Mouse (Mus musculus) C2C12 (cell line): Measurements from ENCODE around the gene Olfr1105. TPM values are rescaled to one million over a fixed set of nuclear protein-coding genes. Genes with fewer than 3 reads are reported as not detected.

Experiments
- H3K27me3 ChIP-seq: one replicate; pipeline ENCODE4 v1.6.1; 2011; ENCODE audit not compliant: control insufficient read depth, insufficient read depth, insufficient read length
- H3K36me3 ChIP-seq: one replicate; pipeline ENCODE4 v1.6.1; 2011; ENCODE audit not compliant: control insufficient read depth, insufficient read depth
- H3K4me3 ChIP-seq: one replicate; pipeline ENCODE4 v1.5.1; 2011; ENCODE audit warnings: mild to moderate bottlenecking, control low read depth; ENCODE audit not compliant: poor library complexity, insufficient read depth, severe bottlenecking
- H3K79me2 ChIP-seq: one replicate; pipeline ENCODE4 v1.6.1; 2011; ENCODE audit not compliant: control insufficient read depth, insufficient read depth
- H3K79me3 ChIP-seq: one replicate; pipeline ENCODE4 v1.6.1; 2011; ENCODE audit warnings: low read depth, control low read depth
- H3ac ChIP-seq: one replicate; pipeline ENCODE3; 2011; ENCODE audit warnings: low read depth; ENCODE audit not compliant: control insufficient read depth, insufficient read length
- CEBPB ChIP-seq: IDR thresholded peaks from one replicate; pipeline ENCODE4 v1.6.1; 2011; ENCODE audit warnings: low read depth, mild to moderate bottlenecking, control low read depth, moderate library complexity
- CTCF ChIP-seq: IDR thresholded peaks from one replicate; pipeline ENCODE4 v1.5.1; 2011; ENCODE audit not compliant: control insufficient read depth, insufficient read depth, insufficient read length
- FOSL1 ChIP-seq: IDR thresholded peaks from one replicate; pipeline ENCODE4 v1.8.0; 2011; ENCODE audit warnings: mild to moderate bottlenecking, low read length; ENCODE audit not compliant: poor library complexity, insufficient read depth, severe bottlenecking
- MAX ChIP-seq: IDR thresholded peaks from one replicate; pipeline ENCODE4 v1.6.1; 2011; ENCODE audit warnings: mild to moderate bottlenecking, control low read depth
- MYOD1 ChIP-seq: IDR thresholded peaks from one replicate; pipeline ENCODE4 v1.6.1; 2011; ENCODE audit warnings: low read depth; ENCODE audit not compliant: control insufficient read depth, insufficient read length
- MYOG ChIP-seq: IDR thresholded peaks from one replicate; pipeline ENCODE4 v1.6.1; 2011; ENCODE audit not compliant: control insufficient read depth, insufficient read length; ENCODE audit errors: extremely low read depth
- USF1 ChIP-seq: IDR thresholded peaks from one replicate; pipeline ENCODE4 v1.6.1; 2011; ENCODE audit warnings: low read depth, mild to moderate bottlenecking, control low read depth, moderate library complexity
- long read RNA-seq, 2 experiments: library from polyadenylated mRNA; unstranded; transcript quantifications; one replicate each; pipeline ENCODE4 v2.0.0; 2019 to 2020
- polyA plus RNA-seq: library from polyadenylated mRNA; unstranded; fragments of >200 nt; fragmentation: generic; extraction: Trizol; gene quantifications from one replicate; pipeline ENCODE4 v1.2.1, GENCODE M21; 2012; ENCODE audit warnings: missing spikeins

Olfr1105 gene
- polyA plus RNA-seq, result not detected
- long read RNA-seq, experiment 1, result 0 reads
- long read RNA-seq, experiment 2, result 0 reads

GRCm38 (mm10) chr2:87036431-87036830 is at the start of gene Olfr1105:
Gene Olfr1105, minus strand, starts transcription at chr2:87036531.
- Histone ChIP-seq H3K27me3 (no peaks in the 10 kb centered on the region), H3K4me3 (no peak within 1 kb of the TSS), H3K79me3 (no peaks in the 10 kb centered on the region), H3ac (no peak within 1 kb of the TSS), H3K79me2 (no peaks in the 10 kb centered on the region), H3K36me3 (no peaks in the 10 kb centered on the region)
- no peak for TF ChIP-seq FOSL1
- no peak for TF ChIP-seq USF1
- TF ChIP-seq MYOG, result no peak
- TF ChIP-seq CTCF, result no peak

GRCm38 (mm10) chr2:87075717-87076116 is 39.4 kb upstream of the Olfr1105 start, which contains the start of gene Olfr1107:
Gene Olfr1107, minus strand, starts transcription at chr2:87075817.
- Histone ChIP-seq H3K27me3 (no peaks in the 10 kb centered on the region), H3K4me3 (no peak within 1 kb of the TSS), H3K36me3 (no peaks in the 10 kb centered on the region), H3K79me3 (no peaks in the 10 kb centered on the region), H3K79me2 (no peaks in the 10 kb centered on the region), H3ac (no peak within 1 kb of the TSS)
- no peak for TF ChIP-seq CTCF
- TF ChIP-seq USF1, result no peak
- TF ChIP-seq MAX, result no peak
- no peak for TF ChIP-seq MYOG
- TF ChIP-seq CEBPB, result no peak
- TF ChIP-seq FOSL1, result no peak
- no peak for TF ChIP-seq MYOD1

- H3K27me3 ChIP-seq, result no peaks in the 10 kb centered on the region
Measured at GRCm38 (mm10) chr2:87052173-87052572, 15.8 kb upstream of the Olfr1105 start, which contains the start of gene Olfr1106. Gene Olfr1106, minus strand, starts transcription at chr2:87052273.

GRCm38 (mm10) chr2:87026980-87027379 is 9.4 kb downstream of the Olfr1105 start, which contains the start of gene Olfr1104:
Gene Olfr1104, minus strand, starts transcription at chr2:87027080.
- no peaks in the 10 kb centered on the region for H3K79me2 ChIP-seq
- H3K79me3 ChIP-seq, result no peaks in the 10 kb centered on the region
- no peak within 1 kb of the TSS for H3ac ChIP-seq
- H3K27me3 ChIP-seq, result no peaks in the 10 kb centered on the region
- no peaks in the 10 kb centered on the region for H3K36me3 ChIP-seq
- TF ChIP-seq MYOG (no peak), MYOD1 (no peak), CEBPB (no peak), CTCF (no peak), FOSL1 (no peak), MAX (no peak), USF1 (no peak)
- H3K4me3 ChIP-seq, result no peak within 1 kb of the TSS

More at GRCm38 (mm10) chr2:87052173-87052572, 15.8 kb upstream of the Olfr1105 start, which contains the start of gene Olfr1106:
- TF ChIP-seq MAX (no peak), USF1 (no peak), CTCF (no peak), CEBPB (no peak)
- H3ac ChIP-seq, result no peak within 1 kb of the TSS
- H3K79me3 ChIP-seq, result no peaks in the 10 kb centered on the region
- no peaks in the 10 kb centered on the region for H3K79me2 ChIP-seq
- H3K36me3 ChIP-seq, result no peaks in the 10 kb centered on the region
- H3K4me3 ChIP-seq, result no peak within 1 kb of the TSS

GRCm38 (mm10) chr2:86998098-86998497 is 38.2 kb downstream of the Olfr1105 start, which contains the start of gene Olfr1102:
Gene Olfr1102, plus strand, starts transcription at chr2:86998398.
- H3K79me3 ChIP-seq, result no peaks in the 10 kb centered on the region
- no peak for TF ChIP-seq USF1
- TF ChIP-seq MYOG, result no peak
- TF ChIP-seq CTCF, result no peak
- no peak for TF ChIP-seq CEBPB
- H3K36me3 ChIP-seq, result no peaks in the 10 kb centered on the region
- H3K79me2 ChIP-seq, result no peaks in the 10 kb centered on the region
- H3K4me3 ChIP-seq, result no peak within 1 kb of the TSS
- H3K27me3 ChIP-seq, result no peaks in the 10 kb centered on the region
- H3ac ChIP-seq, result no peak within 1 kb of the TSS

- no peaks in the 10 kb centered on the region for H3K79me3 ChIP-seq
- no peaks in the 10 kb centered on the region for H3K27me3 ChIP-seq
- H3K79me2 ChIP-seq, result no peaks in the 10 kb centered on the region
- H3K36me3 ChIP-seq, result no peaks in the 10 kb centered on the region
- no peak for TF ChIP-seq MYOG
- no peak for TF ChIP-seq MAX
- TF ChIP-seq CTCF, result no peak
- no peak for TF ChIP-seq MYOD1
- no peak for TF ChIP-seq USF1
- no peak for TF ChIP-seq FOSL1
- TF ChIP-seq CEBPB, result no peak
- H3ac ChIP-seq, result no peak within 1 kb of the TSS
- H3K4me3 ChIP-seq, result no peak within 1 kb of the TSS
Measured at GRCm38 (mm10) chr2:86991121-86991520, 45.2 kb downstream of the Olfr1105 start, which contains the start of gene Olfr1101. Gene Olfr1101, minus strand, starts transcription at chr2:86991221.

Other genes starting within 250 kb of the Olfr1105 start
- gene Olfr141, start 226.5 kb downstream of the Olfr1105 start, polyA plus RNA-seq, result not detected
- not detected for gene Olfr1094, start 211.9 kb downstream of the Olfr1105 start, polyA plus RNA-seq
- not detected for gene Olfr1095, start 184.8 kb downstream of the Olfr1105 start, polyA plus RNA-seq
- not detected for gene Gm13723, start 161.7 kb downstream of the Olfr1105 start, polyA plus RNA-seq
- not detected for gene Olfr1097, start 144.3 kb downstream of the Olfr1105 start, polyA plus RNA-seq
- not detected for gene Olfr1098, start 112.0 kb downstream of the Olfr1105 start, polyA plus RNA-seq
- gene Olfr1099, start 75.8 kb downstream of the Olfr1105 start, polyA plus RNA-seq, result not detected
- gene Olfr1100, start 56.6 kb downstream of the Olfr1105 start, polyA plus RNA-seq, result not detected
- gene Olfr1101, start 45.3 kb downstream of the Olfr1105 start, polyA plus RNA-seq, result not detected
- gene Olfr1102, start 38.1 kb downstream of the Olfr1105 start, polyA plus RNA-seq, result not detected
- not detected for gene Olfr1104, start 9.5 kb downstream of the Olfr1105 start, polyA plus RNA-seq
- not detected for gene Olfr1106, start 15.7 kb upstream of the Olfr1105 start, polyA plus RNA-seq
- gene Olfr1107, start 39.3 kb upstream of the Olfr1105 start, polyA plus RNA-seq, result not detected
- not detected for gene Olfr1109, start 59.5 kb upstream of the Olfr1105 start, polyA plus RNA-seq
- not detected for gene Olfr259, start 78.0 kb upstream of the Olfr1105 start, polyA plus RNA-seq
- not detected for gene Olfr1110, start 103.8 kb upstream of the Olfr1105 start, polyA plus RNA-seq
- gene Olfr1111, start 116.1 kb upstream of the Olfr1105 start, polyA plus RNA-seq, result not detected
- gene Olfr1112, start 151.3 kb upstream of the Olfr1105 start, polyA plus RNA-seq, result not detected
- not detected for gene Olfr1113, start 172.4 kb upstream of the Olfr1105 start, polyA plus RNA-seq
- gene Olfr1115, start 211.5 kb upstream of the Olfr1105 start, polyA plus RNA-seq, result not detected
- not detected for gene Olfr1116, start 231.0 kb upstream of the Olfr1105 start, polyA plus RNA-seq